Mouse (Mus musculus): ENCODE data around the gene Nampt. TPM values are rescaled to one million over a fixed set of nuclear protein-coding genes. Genes with fewer than 3 reads are reported as not detected.
A peak's percentile ranks its signal among the peaks of the same experiment; 100 is the strongest.

The Nampt gene
- total RNA-seq (2021), result 10 to 100 TPM; 25.6 to 28.0 TPM
- long read RNA-seq, experiment 1, full-length matches to known transcripts, result 39 of 48 reads
- long read RNA-seq, experiment 1, partial matches to known transcripts, result 2 of 48 reads
- long read RNA-seq, experiment 1, other reads (novel, unspliced or antisense), result 7 of 48 reads
- long read RNA-seq, experiment 2, full-length matches to known transcripts, result 36 of 43 reads
- long read RNA-seq, experiment 2, partial matches to known transcripts, result 1 of 43 reads
- long read RNA-seq, experiment 2, other reads (novel, unspliced or antisense), result 6 of 43 reads

DNA sequence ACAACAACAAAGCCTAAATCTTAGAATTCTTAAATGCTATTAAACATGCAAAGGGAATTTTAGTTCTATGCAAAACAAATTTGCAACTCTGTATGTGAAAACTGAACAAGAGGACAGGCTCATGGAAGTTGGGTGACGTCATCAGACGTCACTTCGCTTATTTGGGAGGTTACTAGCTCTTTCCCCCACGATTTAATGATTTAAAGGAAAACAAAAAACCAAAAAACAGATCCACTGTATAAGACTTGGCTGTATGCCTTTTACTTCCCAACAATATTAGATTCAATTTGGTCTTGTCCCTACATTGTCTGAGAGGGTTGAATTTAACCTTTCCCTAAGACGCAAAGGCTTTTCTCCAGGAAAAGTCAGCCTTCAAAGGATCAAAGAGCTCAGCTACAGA is at the start of gene Nampt:
TSS of gene Nampt (plus strand) at position 130 of the 400 bp plus-strand sequence.
- no peak for DNase-seq (ENCODE audit: low spot score in 2 of 2)

DNA sequence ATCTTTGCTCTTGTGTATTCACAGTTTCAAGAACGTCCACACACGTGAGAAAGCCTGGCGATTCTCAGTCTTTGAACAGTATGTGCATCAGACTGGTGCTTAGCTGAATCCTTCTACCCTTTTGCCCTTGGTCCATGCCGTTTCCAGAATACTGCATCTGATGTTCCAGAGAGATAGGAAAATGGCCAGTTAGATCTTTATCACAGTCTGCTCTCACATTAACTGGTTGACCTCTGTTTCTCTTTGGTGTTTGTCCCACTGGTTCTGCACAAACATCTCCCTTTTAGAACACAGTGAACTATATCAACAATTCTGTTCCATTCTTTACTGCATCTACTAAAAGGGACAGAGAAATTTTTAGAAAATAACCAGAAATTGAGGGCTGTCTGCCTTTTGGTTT is 48.6 kb upstream of the Nampt start:
- DNase-seq (ENCODE audit: low spot score in 2 of 2), result no peak

DNA sequence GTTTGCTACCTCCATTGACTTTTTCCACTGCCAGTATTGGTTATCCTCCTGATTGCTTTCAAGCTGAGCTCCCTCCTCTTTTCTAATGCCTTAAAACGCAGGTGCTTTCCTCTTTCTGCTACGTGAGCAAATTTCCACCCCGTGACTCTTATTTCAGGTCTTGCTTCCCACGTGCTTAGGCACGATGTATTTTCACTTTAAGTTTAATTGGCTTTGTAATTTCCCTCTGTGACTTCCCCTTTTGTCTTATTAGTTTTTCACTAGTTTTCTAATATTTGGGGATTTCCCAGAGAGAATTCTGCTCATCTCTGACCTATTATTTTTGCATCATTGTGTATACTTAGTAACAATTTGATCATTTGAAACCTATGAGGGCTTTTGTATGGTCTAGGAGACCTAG is 44.8 kb upstream of the Nampt start:
- no peak for DNase-seq (ENCODE audit: low spot score in 2 of 2)

DNA sequence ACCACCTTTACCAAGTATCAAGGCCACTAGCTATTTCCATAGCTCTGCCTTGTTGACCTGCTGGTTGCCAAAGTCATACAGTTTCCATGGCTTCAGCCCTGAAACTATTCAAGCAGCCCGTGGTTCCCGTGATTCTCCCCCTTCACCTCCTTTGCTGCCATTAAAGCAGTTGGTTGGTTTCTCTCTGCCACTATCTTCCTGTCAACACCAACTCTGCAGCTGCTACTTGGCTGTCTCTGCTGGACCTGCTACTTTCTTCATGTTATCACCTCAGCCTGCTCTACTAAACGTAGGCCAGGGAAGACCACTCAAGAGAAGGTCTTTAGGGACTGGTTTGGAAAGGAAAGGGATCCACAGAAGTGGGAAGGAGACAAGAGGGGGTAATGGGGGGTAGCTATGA is 30.3 kb upstream of the Nampt start:
- no peak for DNase-seq (ENCODE audit: low spot score in 2 of 2)

DNA sequence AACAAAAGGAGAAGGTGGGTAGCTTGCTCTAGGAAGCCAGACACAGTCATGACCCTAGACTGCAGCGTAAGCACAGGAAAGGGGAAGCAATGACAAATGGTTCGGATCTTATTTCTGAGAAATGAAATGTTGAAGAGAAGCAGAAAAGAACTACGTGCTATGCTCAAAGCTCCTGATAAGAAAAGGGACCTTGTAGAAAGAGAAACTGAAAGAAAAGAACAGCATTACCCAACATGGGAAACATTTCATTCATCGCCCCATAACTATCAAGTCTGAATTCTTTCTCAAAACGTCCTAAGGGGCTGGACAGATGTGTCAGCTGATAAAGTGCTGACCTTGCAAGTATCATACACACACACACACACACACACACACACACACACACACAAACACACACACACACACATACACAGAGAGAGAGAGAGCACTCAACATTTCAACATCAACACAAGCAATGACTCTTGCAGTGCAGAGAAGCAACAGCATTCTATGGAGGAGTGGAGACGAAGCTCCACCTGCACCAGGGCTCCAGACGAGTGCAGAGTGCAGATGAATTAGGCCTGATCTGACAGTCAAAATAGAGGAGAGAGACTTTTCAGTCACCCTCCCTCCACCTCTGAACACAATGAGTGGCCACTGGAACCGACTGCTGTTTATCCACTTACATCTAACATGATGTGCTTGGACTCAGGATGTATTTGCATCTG is 23.4 kb upstream of the Nampt start:
- DNase-seq (ENCODE audit: low spot score in 2 of 2), result no peak

DNA sequence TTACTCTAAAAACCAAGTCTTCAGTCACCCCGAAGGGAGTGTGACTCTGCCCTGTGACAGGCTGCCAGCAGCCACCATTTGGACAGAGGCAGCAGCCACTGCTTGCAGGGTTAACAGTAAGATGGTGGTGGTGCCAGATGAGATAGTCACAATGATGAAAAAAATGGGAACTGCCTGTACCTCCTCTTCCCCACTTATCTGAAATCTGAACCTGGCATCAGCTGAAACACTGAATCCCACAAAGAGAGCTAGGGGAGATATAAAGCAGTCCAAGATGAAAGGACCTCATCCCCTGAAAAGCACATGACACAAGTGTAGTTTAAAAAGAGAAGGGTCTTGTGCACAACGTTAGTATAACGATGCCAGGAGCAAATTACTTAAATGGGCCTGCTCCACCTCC is 21.9 kb upstream of the Nampt start:
- DNase-seq (ENCODE audit: low spot score in 2 of 2), result no peak

DNA sequence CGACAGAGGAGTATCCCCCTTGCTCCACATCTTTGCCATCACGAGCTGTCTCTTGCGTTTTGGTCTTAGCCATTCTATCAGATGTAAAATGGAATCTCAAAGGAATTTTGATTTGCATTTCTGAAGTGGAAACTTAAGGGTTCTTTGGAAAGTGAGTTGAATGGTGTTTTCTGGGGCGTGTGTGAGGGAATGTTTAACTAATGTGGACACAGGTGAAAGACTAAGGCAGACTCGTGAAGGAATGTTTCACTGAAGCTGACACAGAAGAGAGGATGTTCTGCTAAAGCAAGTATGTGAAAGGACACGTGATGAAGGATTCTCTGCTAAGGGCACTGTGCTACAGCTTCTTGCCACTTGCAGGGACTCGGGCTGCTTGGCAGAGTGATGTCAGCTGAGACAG is 18.3 kb upstream of the Nampt start:
- no peak for DNase-seq (ENCODE audit: low spot score in 2 of 2)

DNA sequence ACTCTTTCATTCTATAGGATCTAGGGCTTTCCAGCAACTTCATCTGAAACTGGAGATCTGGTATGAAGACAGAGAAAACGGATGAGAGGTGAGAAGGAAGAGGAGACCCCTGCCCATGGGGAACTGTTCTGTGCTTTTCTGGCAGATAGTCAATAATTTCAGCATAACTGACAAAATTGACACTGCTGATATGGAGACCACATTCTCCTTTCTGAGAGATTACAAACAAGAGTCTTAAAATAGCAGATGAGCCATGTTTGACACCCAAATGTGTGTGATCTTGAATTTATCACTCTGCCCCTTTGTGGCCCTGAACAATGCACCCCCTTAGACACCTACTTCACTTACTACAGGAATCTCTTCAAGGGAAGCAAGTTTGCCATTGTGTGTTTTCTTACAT is 13.8 kb upstream of the Nampt start:
- DNase-seq (ENCODE audit: low spot score in 2 of 2), result no peak

DNA sequence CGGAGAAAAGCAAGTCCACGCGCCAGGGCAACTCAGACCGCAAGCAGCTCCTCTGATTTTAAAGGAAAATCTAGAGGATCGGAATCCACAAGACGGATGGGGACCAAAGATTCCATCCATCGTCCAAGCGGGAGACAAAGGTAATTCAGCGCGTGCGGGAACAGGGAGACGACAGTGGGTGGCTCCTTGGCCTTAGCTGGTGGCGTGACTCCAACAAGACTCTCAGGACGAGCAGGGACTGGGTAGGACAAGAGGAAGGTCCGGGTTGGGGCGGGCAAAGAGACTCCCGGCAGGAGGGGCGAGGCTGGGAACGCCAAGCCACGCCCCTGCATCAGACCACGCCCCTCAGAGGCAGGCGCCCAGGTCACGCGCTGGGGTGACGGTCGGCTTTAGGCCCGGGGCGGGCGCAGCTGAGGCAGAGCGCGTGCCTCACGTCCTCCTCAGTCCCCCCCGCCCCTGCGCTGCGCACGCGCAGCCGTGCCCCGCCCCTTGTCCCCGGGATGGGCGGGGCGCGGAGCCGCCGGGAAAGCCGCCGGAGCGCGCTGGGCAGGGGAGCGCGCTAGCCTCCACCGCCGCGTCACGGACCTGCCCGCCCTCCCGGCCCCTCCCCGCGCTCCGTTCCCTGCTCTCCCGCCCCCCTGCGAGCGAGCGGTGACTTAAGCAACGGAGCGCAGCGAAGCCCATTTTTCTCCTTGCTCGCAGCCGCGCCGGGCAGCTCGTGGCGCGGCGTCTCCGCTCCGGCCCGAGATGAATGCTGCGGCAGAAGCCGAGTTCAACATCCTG is 669 bp downstream of the Nampt start:
- peak; percentile 97 to 98 for DNase-seq (ENCODE audit: low spot score in 2 of 2)

DNA sequence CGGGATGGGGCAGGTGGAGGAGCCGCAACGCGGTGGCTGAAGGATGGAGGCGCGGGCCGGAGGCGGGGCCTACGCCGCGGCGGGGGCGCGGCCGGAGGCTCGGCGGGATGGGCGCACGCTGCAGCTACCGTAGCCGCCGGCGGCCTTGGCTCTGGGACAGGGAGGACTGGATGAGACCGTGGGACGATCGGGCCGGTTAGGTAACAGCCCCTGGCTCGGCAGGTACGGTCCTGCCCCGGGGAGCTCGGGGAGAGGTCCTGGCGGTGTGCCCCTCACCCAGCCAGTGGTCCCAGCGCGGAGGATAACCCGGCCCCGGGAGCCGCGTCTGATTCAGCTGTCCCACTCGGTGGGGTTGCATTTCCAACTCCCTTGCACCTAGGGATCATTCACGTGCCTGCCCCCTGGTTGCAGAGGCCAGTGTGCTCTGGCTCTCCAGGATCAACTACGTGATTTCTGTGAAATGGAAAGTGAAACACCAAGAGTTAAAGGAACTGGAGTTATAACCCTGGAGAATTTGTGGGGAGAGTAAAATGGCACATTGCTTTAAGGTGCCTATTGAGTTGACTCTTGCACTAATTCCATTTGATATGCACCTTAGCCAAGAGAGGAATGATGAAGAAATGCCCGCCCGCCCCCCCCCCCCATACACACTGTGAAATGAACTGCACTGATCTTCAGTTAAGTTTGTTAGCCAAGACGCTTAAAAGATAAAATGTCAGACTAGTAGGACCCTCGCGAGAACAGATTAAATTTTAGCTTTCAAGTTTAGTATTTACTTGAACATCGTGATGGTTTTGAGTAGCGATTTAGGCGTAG is 1.6 kb downstream of the Nampt start:
- DNase-seq (ENCODE audit: low spot score in 2 of 2), result peak; percentile 49 to 73

DNA sequence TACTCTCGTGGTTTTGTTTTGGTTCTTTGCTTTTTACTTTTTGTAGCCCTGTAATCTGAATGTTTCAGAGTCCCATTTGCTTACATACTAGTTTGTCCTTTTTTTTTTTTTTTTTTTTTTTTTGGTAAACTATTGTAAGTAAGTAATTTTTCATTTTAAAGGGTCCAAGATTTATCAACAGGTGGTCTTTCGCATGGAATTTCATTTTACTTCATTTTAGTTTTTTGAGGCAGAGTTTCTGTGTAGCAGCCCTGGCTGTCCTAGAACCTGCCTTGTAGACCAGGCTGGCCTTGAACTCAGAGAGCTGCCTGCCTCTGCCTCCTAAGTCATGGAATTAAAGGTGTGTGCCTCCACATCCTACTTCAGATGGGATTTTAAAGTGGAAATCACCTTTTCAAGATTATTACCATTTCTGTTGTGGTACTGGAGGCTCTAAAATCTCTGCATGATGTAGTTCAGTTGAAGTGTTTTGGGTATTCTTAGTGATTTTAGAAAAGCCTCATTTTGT is 2.2 kb downstream of the Nampt start:
- no peak for DNase-seq (ENCODE audit: low spot score in 2 of 2)

DNA sequence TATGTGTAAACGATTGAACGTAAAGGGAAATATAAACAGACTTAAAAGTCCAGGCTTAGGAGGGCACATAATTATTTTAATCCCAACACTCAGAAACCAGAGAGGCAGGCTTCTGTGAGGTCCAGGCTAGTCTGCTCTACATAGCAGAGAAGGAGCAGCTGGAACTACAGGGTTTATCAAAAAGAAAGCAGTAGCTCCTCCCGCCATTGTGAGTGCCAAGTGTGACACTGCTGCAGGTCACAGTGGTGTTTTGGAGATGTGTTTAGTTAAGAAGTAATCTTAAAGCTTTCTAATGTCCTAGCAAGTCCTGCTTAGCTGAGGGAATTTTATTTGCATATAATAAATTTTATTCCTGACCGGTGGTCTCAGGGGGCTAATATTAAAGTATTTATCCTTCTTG is 2.7 kb downstream of the Nampt start:
- DNase-seq (ENCODE audit: low spot score in 2 of 2), result no peak

DNA sequence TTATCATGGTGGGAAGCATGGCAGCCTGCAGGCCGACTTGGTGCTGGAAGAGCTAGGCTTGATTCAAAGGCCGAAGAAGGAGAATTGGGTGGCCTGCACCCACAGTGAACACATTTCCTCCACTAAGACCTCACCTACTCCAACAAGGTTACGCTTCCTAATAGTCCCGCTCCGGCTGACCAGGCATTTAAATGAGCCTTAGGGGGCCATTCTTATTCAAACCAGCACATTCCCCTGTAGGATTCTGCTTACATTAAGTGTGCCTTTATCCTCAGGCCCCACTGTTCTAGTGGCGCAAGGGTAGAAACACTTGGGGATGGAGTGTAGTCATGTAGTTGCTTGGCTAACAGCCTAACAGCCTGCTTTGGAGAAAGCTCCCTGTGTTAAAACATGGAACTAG is 5.2 kb downstream of the Nampt start:
- no peak for DNase-seq (ENCODE audit: low spot score in 2 of 2)

DNA sequence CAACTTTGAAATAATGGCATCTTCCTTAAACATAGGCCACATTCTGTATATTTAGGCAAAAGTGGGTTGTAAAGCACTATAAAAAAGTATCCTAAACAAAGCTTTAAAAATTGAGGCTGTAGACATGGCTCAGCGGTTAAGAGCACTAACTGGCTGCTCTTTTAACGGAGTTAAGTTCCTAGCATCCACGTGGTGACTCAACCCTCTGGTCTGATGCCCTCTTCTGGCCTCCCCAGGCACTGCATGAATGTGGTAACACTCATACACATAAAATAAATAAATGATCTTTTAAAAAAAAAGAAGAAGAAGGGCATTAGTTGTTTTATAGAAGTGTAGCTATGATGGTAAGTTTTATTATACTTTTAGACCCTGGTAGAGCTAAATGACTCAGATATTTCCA is 7.6 kb downstream of the Nampt start:
- DNase-seq (ENCODE audit: low spot score in 2 of 2), result peak; percentile 32 to 50

DNA sequence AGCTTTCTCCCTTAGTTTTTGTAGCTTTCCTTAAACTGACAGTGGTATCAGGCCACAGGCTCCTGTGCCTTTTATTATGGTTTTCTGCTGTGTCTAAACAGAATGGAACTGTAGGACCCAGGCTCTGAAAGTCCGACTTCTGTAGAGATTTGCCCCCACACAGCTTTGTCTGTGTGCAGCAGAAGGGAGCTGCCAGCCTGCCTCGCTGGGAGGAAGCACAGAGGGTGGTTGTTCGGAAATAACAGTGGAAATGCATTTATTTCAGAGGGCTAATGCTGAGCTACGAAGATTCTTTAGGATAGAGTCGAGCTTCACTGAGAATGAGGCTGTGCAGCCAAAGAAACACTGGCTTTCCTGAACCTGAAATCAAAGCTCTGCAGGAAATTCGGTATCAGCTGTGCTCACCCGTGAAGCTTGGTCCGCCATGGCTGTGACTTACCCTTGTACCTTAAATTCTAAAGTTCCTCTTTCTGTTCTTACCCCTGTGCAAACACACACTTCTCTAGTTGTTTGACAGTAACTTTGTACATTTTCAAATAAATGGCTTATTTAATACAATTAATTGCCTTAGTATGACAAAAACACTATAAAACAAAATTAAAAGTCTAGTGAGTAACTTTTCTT is 8.9 kb downstream of the Nampt start:
- no peak for DNase-seq (ENCODE audit: low spot score in 2 of 2)

DNA sequence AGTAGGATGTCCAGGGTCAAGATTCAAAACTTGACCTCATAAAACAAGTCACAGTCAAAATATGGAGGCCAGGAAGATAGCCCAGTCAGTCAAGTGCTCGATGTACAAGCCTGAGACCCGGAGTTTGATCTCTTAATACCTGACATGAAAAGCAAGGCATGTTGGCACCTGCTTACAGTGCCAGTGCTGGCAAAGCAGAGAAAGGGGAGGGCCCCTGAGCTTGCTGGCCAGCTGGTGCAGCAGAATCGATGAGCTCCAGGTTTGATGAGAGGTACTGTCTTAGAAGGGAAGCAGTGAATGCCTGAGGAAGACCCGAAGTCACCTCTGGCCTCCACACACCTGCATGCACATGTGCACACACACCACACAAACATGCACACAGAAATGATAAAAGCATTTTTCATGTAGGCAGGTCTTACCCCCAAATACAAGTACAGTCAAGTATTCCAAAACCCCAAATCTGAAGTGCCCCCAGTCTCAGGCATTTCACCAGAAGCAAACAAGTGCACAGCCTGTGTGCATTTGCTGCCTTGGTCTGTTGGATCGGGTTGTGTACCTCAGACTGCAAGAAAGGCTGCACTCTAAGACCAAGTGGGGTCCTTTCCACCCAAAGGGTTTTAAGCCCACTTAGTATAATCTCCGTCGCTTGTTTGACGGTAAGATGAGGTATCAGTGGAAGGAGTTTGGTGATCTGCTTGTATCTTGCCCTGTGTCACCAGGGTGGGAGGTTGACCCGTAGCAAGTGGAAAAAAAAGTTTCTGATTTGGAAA is 10.2 kb downstream of the Nampt start:
- no peak for DNase-seq (ENCODE audit: low spot score in 2 of 2)

DNA sequence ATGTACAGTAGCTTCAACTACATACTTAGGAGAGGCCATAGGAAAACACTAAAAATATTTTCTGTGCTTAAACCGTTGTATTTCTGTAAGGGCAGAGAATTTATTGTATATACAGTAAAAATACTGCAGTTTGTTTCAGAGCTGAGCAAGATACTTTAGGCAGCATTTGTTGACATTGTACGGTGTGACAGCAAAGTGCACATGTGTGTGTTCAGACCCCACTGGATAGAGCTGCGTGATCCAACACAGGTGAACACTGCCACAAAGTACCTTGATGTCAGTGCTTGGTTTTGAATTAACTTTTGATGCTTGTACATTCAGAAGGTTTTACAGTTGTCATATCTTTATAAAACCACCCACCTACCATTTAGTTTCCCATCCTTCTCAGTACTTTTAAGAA is 12.7 kb downstream of the Nampt start:
- DNase-seq (ENCODE audit: low spot score in 2 of 2), result no peak

DNA sequence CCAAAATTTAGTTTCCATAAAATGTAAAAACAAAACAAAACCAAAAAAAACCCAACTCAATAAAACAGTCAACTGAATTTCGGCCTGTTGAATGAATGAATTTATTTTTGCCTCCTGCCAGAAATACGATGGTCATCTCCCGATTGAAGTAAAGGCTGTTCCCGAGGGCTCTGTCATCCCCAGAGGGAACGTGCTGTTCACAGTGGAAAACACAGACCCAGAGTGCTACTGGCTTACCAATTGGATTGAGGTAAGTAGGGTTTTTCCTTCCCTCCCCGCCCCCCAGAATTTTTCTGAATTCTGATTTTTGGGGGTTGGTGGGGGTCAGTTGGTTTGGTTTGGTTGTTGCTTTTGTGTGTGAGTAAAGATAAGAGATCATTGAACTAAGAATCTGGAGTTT is 15.4 kb downstream of the Nampt start:
- no peak for DNase-seq (ENCODE audit: low spot score in 2 of 2)

DNA sequence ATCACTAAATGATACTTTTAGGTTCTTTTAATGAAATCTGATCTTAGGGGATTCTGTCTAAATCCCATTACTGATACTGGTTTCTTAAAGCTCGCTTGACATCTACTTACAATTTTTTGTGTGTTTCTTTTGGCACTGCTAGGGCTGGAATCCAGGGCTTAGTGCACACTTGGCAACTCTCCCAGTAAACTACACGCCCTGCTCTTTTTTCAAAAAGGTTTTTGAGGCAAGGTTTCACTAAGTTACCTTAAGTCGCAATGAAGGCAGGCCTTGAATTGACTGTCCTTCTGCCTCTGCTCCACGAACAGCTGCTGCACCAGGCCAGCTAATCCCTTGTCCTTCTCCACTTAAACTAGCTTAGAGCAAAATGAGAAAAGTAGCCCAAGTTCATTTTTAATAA is 15.9 kb downstream of the Nampt start:
- no peak for DNase-seq (ENCODE audit: low spot score in 2 of 2)

DNA sequence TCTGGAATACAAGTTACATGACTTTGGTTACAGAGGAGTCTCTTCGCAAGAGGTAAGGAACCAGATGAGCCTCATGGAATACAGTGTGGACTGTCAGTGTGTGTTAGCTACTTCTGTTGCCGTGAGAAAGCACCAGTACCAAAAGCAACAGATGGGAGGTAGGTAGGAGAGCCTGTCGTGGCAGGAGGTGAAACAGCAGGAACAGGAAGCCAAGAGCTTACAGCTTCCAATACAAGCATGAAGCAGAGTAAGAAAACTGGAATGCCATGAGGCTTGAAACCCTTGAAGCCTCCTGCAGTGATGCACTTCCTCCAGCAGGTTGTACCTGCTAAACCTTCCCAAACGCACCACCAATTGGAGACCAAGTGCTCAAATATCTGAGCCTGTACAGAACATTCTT is 19.1 kb downstream of the Nampt start:
- no peak for DNase-seq (ENCODE audit: low spot score in 2 of 2)

Data from gastrocnemius, postnatal 4 days (tissue).